Mouse (Mus musculus) C2C12 (cell line): Measurements from ENCODE around the gene Arhgef19.

Experiments used
- CEBPB ChIP-seq: IDR thresholded peaks from one replicate; pipeline ENCODE4 v1.6.1; 2011; ENCODE audit warnings: low read depth, mild to moderate bottlenecking, control low read depth, moderate library complexity
- CTCF ChIP-seq: IDR thresholded peaks from one replicate; pipeline ENCODE4 v1.5.1; 2011; ENCODE audit not compliant: control insufficient read depth, insufficient read depth, insufficient read length
- MAX ChIP-seq: IDR thresholded peaks from one replicate; pipeline ENCODE4 v1.6.1; 2011; ENCODE audit warnings: mild to moderate bottlenecking, control low read depth
- MYOD1 ChIP-seq: IDR thresholded peaks from one replicate; pipeline ENCODE4 v1.6.1; 2011; ENCODE audit warnings: low read depth; ENCODE audit not compliant: control insufficient read depth, insufficient read length
- MYOG ChIP-seq: IDR thresholded peaks from one replicate; pipeline ENCODE4 v1.6.1; 2011; ENCODE audit not compliant: control insufficient read depth, insufficient read length; ENCODE audit errors: extremely low read depth
- USF1 ChIP-seq: IDR thresholded peaks from one replicate; pipeline ENCODE4 v1.6.1; 2011; ENCODE audit warnings: low read depth, mild to moderate bottlenecking, control low read depth, moderate library complexity

DNA sequence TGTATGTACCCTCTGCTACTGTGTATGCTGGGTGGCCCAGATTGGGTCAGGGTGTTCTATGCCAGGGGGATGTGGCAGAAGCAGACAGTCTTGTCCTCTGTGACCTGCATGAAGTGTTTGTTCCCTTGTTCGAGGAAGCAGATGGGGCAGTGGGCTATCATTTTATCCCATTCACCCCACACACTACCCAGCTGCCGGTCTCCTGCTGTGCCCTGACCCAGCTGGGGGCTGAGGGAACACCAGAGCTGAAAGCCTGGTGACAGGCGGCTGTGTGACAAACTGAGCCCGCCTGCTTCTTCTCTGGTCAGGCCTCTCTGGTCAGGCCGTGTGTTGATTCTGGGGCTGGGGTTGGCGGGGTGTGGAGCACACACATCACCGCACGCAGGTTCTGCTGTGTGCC lies 66.8 kb downstream of the Arhgef19 start:
- no peak for TF ChIP-seq USF1
- TF ChIP-seq CTCF, result no peak
- TF ChIP-seq MAX, result no peak
- no peak for TF ChIP-seq MYOG
- TF ChIP-seq MYOD1, result no peak
- no peak for TF ChIP-seq CEBPB
